Mouse (Mus musculus) layer of hippocampus, adult 8-10 months (tissue): ENCODE measurements at regions not wholly inside any gene's neighbourhood (a gene's known extent, or its start where the extent isn't known, plus 50 kb on each side); places are given as distances from the start of the nearest gene placed in this dataset.

Experiments
- DNase-seq, 2 experiments: peaks; one replicate each; pipeline ENCODE4 v3.0.0; 2022; ENCODE audit warnings: low spot score in 2 of 2

GRCm38 (mm10) chr15:70276838-70277237, 3557.5 kb upstream of the Gm6569 start:
- no peak for DNase-seq

DNA sequence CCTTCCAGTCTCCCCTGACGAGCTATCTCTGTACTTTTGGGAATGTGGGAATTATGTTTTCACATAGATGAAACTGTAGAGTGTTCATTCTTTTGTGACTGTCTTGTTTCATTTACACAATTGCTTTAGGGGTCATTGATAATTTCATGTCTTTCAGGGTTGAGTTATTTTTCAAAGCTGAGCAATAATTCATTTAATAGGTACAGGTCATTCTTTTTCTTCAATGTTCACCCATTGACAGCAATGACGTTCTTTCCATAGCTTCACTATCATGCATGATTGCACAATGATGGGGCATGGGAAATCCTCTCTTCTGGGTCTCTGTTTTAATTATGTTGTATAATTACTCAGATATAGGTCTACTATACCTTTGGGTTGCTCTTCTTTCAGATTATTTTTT, 3512.6 kb upstream of the Gm6569 start:
- no peak for DNase-seq

DNA sequence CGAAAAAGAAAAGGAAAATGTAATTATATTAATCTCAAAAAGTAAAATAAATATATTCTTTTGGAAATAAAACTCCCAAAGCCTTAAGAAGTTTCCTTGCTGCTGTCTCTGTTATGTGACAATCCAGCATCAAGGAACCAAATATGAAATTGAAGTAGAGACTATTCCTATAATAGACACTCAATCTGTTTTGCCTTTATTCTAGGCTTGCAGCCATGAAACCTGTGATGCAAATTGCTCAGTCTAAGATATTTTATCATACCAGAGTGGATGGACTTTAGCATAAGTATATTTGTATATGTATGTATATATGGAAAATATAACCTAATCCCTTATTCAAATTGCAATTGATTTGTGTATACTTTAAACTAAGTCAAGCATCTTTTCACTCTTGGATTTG, 3495.1 kb upstream of the Gm6569 start:
- no peak for DNase-seq

DNA sequence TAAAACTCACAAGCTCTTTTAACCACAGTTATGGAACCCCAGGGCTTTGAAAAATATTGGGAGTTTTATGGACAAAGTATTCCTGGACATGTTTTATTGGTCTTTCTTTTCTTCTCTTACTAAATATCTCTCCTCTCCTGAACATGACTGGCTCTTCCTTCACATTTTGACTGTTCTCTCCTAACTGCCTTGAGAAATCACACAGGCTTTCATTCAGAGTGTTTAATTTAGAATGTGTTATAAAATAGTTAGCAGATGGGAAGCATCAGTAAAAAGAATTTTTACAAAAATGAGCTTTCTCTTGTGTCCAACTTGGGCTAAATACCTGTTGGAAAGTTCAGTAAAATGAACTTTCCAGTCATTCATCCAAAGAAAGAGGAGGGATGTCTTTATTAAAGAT, 3493.0 kb upstream of the Gm6569 start:
- no peak for DNase-seq

DNA sequence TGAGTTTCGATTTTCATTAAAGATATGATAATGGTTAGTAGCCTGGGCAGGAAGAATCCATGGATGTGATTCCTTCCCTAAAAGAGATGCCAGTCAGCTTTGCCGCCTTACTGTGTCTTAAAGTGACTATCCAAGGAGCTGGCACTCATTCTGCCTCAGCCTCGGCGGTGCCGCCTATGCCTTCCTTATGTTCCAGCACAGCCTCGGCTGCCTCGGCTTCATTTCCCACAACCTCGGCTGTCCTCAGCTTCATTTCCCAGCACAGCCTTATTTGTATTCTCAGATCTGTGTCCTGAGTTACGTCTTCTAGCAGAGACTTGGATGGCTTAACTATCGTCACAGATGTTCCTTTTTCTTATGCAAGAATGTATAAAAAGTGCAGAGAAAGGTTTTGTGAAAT, 3476.4 kb upstream of the Gm6569 start:
- DNase-seq = peak; percentile 8 to 12

DNA sequence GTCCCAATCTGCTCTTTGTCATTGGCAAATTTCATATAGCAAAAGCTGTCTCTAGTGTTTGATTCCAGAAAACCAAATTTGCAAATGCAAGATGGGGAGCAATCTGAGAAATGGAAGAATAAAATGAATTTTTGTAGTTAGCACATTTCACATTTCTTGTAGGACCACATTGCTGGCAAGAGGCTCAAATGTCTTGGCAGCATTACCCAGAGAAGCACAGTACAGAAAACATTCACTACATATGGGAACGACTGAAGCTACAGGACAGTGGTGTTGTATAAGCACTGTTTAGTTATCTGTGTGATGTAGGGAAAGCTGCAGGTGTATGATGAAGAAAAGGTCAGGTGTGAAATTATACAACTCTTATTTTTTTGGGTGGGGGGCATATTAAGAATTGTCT, 3449.7 kb upstream of the Gm6569 start:
- DNase-seq = no peak

- DNase-seq = no peak
Measured at GRCm38 (mm10) chr15:70416311-70416710, 3418.1 kb upstream of the Gm6569 start.

GRCm38 (mm10) chr15:70425566-70425965, 3408.8 kb upstream of the Gm6569 start:
- DNase-seq = no peak
